Mouse (Mus musculus) liver, embryonic 11.5 days (tissue): Measurements from ENCODE around the gene I0C0044D17Rik. TPM values are rescaled to one million over a fixed set of nuclear protein-coding genes. Genes with fewer than 3 reads are reported as not detected.
"Not testable (repeated sequence)": the region's sequence is repeated elsewhere in the genome, so short reads cannot be mapped to it uniquely, and the experiment has no call there.

Experiments
- ATAC-seq: fragments of 200-750 bp; cut with Nextera tagmentation; replicated peaks from 2 replicates; pipeline ENCODE4 v1.8.0; 2017; ENCODE audit warnings: moderate number of reproducible peaks, mild to moderate bottlenecking, moderate TSS enrichment, moderate library complexity; ENCODE audit not compliant: low FRiP score
- DNase-seq: peaks from one replicate; pipeline ENCODE4 v3.0.0-alpha.2; 2017; ENCODE audit warnings: low spot score
- H3K27ac ChIP-seq: fragments of 300-500 bp; sonication (generic); 2 replicates; pipeline ENCODE4 v1.5.1; 2014; ENCODE audit warnings: mild to moderate bottlenecking, low read depth, low read length, control low read depth
- H3K27me3 ChIP-seq: fragments of 300-500 bp; sonication (generic); replicated peaks from 2 replicates; pipeline ENCODE4 v1.6.1; 2014; ENCODE audit warnings: low read length, mixed read lengths; ENCODE audit not compliant: control insufficient read depth, insufficient read depth
- H3K36me3 ChIP-seq: fragments of 300-500 bp; sonication (generic); 2 replicates; pipeline ENCODE4 v1.6.1; 2014; ENCODE audit warnings: mild to moderate bottlenecking, low read length, moderate library complexity, mixed read lengths; ENCODE audit not compliant: control insufficient read depth, insufficient read depth
- H3K4me1 ChIP-seq: fragments of 300-500 bp; sonication (generic); replicated peaks from 2 replicates; pipeline ENCODE4 v1.6.1; 2014; ENCODE audit warnings: low read length, mixed read lengths; ENCODE audit not compliant: control insufficient read depth, insufficient read depth
- H3K4me2 ChIP-seq: fragments of 300-500 bp; sonication (generic); 2 replicates; pipeline ENCODE4 v1.6.1; 2014; ENCODE audit warnings: mild to moderate bottlenecking, control low read depth, moderate library complexity
- H3K4me3 ChIP-seq: fragments of 300-500 bp; sonication (generic); 2 replicates; pipeline ENCODE4 v1.5.1; 2014; ENCODE audit warnings: low read depth, low read length, control low read depth
- H3K9ac ChIP-seq: fragments of 300-500 bp; sonication (generic); 2 replicates; pipeline ENCODE4 v1.6.1; 2014; ENCODE audit warnings: low read depth, low read length, control low read depth
- H3K9me3 ChIP-seq: fragments of 300-500 bp; sonication (generic); 2 replicates; pipeline ENCODE4 v1.6.1; 2016; ENCODE audit warnings: low read length, inconsistent platforms, mixed read lengths; ENCODE audit not compliant: control insufficient read depth
- WGBS: fragments of 180-500 bp; shearing (Covaris S2); extraction: QIAGEN DNeasy Blood & Tissue Kit; methylation state at CpG from one replicate; pipeline ENCODE4 v1.1.7; 2014; 5-methylcytosine and 5-hydroxymethylcytosine counted together
- polyA plus RNA-seq: library from polyadenylated mRNA; unstranded; fragments of >200 nt; fragmentation: Nextera tagmentation; extraction: Ambion mirVana; gene quantifications from 2 replicates; pipeline ENCODE4 v1.2.1, GENCODE M21; 2014

I0C0044D17Rik gene
- polyA plus RNA-seq = not detected in 2 replicates

GRCm38 (mm10) chr4:98823740-98824139 is at the start of gene I0C0044D17Rik:
Gene I0C0044D17Rik, minus strand, starts transcription at chr4:98823840.
- 90% methylated on average over 1 of the region's 1 CpGs for WGBS
- H3K27me3 ChIP-seq, H3K9ac ChIP-seq, ATAC-seq, H3K4me3 ChIP-seq, H3K36me3 ChIP-seq, H3K4me1 ChIP-seq, DNase-seq, H3K9me3 ChIP-seq, H3K27ac ChIP-seq, H3K4me2 ChIP-seq: not testable (repeated sequence)

DNA sequence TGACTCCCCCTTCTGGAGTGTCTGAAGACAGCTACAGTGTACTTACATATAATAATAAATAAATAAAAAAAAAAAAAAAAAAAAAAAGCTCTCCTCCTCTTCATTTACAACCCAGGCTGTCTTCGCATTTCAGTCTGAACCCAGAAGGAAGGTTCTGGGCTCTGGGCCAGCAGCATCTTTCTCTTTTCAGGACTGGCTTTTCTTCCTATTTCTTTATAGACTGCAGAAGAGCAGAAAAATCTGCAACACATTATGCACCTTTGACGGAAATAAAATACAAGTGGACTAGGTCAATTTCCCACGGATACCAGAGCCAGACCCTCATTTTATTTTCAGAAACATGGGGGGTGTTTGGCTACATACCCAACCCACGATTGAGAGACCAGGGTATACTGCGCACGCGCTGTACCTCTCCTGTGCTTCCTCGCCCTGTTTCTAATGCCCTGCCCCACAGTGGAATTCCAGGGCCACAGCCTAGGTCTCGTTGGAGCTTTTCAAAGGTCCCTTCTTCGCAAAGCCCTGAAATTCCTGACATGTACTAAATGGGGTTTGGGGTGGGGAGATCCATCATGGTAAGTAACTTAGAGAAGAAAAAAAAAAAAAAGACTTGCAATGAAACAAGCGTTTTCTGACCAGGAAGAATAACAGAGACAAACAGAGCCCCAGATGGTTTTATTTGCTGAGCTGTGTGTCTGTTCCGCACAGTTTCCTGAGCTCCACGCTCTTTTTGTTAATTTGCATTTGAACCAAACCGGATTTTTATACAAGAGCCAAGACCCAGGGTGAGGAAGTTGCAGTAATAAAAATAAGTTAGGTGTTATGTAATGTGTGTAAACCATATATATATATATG is 42.0 kb upstream of the I0C0044D17Rik start:
- Histone ChIP-seq H3K9me3 (no peaks in the 10 kb centered on the region), H3K27me3 (no peaks in the 10 kb centered on the region), H3K4me2 (no peak overlapping the region), H3K27ac (no peak overlapping the region), H3K36me3 (no peaks in the 10 kb centered on the region), H3K4me1 (no peaks in the 10 kb centered on the region), H3K9ac (no peak overlapping the region), H3K4me3 (no peak overlapping the region)
- ATAC-seq (no peak), DNase-seq (no peak)
- WGBS = 85% methylated on average over 14 of the region's 14 CpGs

DNA sequence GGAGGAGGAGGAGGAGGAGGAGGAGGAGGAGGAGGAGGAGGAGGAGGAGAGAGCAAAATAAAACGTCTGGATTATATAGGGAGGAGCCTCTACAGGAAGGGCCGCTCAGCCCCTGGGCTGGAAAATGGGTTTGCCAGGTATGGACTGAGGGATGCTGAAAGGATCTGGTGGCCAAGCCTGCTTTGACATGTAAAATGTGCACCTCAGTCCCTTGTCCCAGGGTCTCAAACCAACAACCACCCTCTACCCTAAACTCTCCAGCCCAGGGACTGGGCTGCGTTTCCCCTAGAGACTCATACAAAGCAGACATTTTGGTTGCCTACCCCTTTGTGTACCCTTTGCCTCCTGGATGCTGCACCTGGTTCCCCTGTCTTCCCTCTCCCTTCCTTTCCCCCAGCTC is 40.9 kb upstream of the I0C0044D17Rik start:
- no peak for ATAC-seq
- Histone ChIP-seq H3K9ac (no peak overlapping the region), H3K9me3 (no peaks in the 10 kb centered on the region; the same call in 1 of the 2 replicates), H3K4me1 (no peaks in the 10 kb centered on the region), H3K27me3 (no peaks in the 10 kb centered on the region), H3K27ac (no peak overlapping the region), H3K36me3 (no peaks in the 10 kb centered on the region), H3K4me3 (no peak overlapping the region), H3K4me2 (no peak overlapping the region)
- no peak for DNase-seq
- 67% methylated on average over 3 of the region's 3 CpGs for WGBS

GRCm38 (mm10) chr4:98864094-98864493 is 40.5 kb upstream of the I0C0044D17Rik start:
- DNase-seq = no peak
- H3K4me3 ChIP-seq = no peak overlapping the region
- no peak overlapping the region for H3K27ac ChIP-seq
- H3K9ac ChIP-seq = no peak overlapping the region
- WGBS = 43% methylated on average over 1 of the region's 2 CpGs
- no peak for ATAC-seq
- no peaks in the 10 kb centered on the region for H3K4me1 ChIP-seq
- no peaks in the 10 kb centered on the region for H3K27me3 ChIP-seq
- no peaks in the 10 kb centered on the region; the same call in 1 of the 2 replicates for H3K9me3 ChIP-seq
- H3K36me3 ChIP-seq = no peaks in the 10 kb centered on the region
- no peak overlapping the region for H3K4me2 ChIP-seq

DNA sequence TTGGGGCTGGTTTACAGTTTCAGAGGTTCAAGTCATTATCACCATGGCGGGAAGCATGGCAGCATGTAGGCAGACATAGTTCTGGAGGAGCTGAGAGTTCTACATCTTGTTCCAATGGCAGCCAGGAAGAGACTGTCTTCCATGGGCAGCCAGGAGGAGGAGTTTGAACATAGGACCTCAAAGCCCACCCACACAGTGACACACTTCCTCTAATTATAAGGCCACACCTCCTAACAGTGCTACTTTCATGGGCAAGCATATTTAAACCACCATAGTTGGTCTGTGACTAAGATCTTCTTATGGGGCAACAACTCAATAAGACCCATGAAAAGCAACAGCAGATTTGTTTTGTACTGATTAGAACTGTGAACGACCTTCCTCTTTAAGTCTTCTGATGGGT is 39.8 kb upstream of the I0C0044D17Rik start:
- DNase-seq (no peak), ATAC-seq (no peak)
- WGBS = 78% methylated on average over 2 of the region's 2 CpGs
- Histone ChIP-seq H3K27me3 (no peaks in the 10 kb centered on the region), H3K9ac (no peak overlapping the region), H3K4me1 (no peaks in the 10 kb centered on the region), H3K4me3 (no peak overlapping the region), H3K4me2 (no peak overlapping the region), H3K9me3 (no peaks in the 10 kb centered on the region; the same call in 1 of the 2 replicates), H3K27ac (no peak overlapping the region), H3K36me3 (no peaks in the 10 kb centered on the region)

GRCm38 (mm10) chr4:98858151-98858855 is 34.7 kb upstream of the I0C0044D17Rik start:
- DNase-seq = no peak
- WGBS = 69% methylated on average over 4 of the region's 4 CpGs
- no peaks in the 10 kb centered on the region for H3K36me3 ChIP-seq

GRCm38 (mm10) chr4:98857037-98857648 is 33.5 kb upstream of the I0C0044D17Rik start:
- Histone ChIP-seq H3K27me3 (no peaks in the 10 kb centered on the region), H3K4me1 (no peaks in the 10 kb centered on the region), H3K36me3 (no peaks in the 10 kb centered on the region), H3K4me2 (no peak overlapping the region), H3K27ac (no peak overlapping the region), H3K9me3 (no peaks in the 10 kb centered on the region; the same call in 1 of the 2 replicates), H3K9ac (no peak overlapping the region), H3K4me3 (no peak overlapping the region)
- WGBS = 79% methylated on average over 11 of the region's 11 CpGs
- DNase-seq (no peak), ATAC-seq (no peak)

More at GRCm38 (mm10) chr4:98858151-98858855, 34.7 kb upstream of the I0C0044D17Rik start:
- no peak overlapping the region for H3K27ac ChIP-seq
- H3K27me3 ChIP-seq = no peaks in the 10 kb centered on the region
- no peak for ATAC-seq
- no peaks in the 10 kb centered on the region; the same call in 1 of the 2 replicates for H3K9me3 ChIP-seq
- no peaks in the 10 kb centered on the region for H3K4me1 ChIP-seq
- no peak overlapping the region for H3K9ac ChIP-seq
- H3K4me3 ChIP-seq = no peak overlapping the region
- no peak overlapping the region for H3K4me2 ChIP-seq

GRCm38 (mm10) chr4:98853926-98854325 is 30.3 kb upstream of the I0C0044D17Rik start:
- Histone ChIP-seq H3K4me3 (no peak overlapping the region), H3K9me3 (no peaks in the 10 kb centered on the region), H3K27me3 (no peaks in the 10 kb centered on the region), H3K4me2 (no peak overlapping the region), H3K36me3 (no peaks in the 10 kb centered on the region), H3K27ac (no peak overlapping the region), H3K9ac (no peak overlapping the region), H3K4me1 (no peaks in the 10 kb centered on the region)
- ATAC-seq = no peak
- WGBS = 78% methylated on average over 4 of the region's 4 CpGs
- no peak for DNase-seq
